Mouse (Mus musculus): Measurements from ENCODE around the gene Papss2.

DNA sequence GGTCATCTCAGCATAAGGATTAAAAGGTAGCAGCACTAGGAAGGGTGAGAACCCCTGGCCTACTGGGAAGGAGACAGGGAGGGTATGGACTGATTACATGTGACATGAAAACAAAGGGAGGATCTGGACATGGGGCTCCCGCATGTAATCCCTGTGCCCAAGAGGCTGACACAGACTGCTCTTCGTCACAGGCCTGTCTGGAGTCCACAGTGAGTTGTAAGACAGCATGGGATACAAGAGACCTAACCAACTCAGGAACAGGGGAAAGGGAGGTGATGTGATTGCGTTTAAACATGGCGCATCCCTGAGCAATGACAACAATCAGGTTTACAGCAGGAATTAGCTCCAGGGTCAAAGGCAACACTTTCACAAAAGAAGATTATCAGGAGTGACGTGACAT lies 113.4 kb downstream of the Papss2 start:
- no peak for TF ChIP-seq CTCF (IDR thresholded peaks at IDR 0.05; ENCODE audit: low read depth, low read length)
- no peak for TF ChIP-seq POLR2A (IDR thresholded peaks at IDR 0.05; ENCODE audit: borderline replicate concordance, low read depth, low read length)
